Mouse (Mus musculus) MEL (cell line): Measurements from ENCODE around the gene Ap2a1.

Experiments
- CHD2 ChIP-seq: IDR thresholded peaks from 2 replicates; pipeline ENCODE4 v1.6.1; 2011; ENCODE audit warnings: low read length, improper control_type of control experiment
- HCFC1 ChIP-seq: IDR thresholded peaks from 2 replicates; pipeline ENCODE4 v1.6.1; 2012; ENCODE audit warnings: low read depth, mild to moderate bottlenecking, inconsistent platforms, low read length, improper control_type of control experiment, moderate library complexity
- MAFK ChIP-seq: IDR thresholded peaks from 2 replicates; pipeline ENCODE4 v1.6.1; 2011; ENCODE audit warnings: low read depth, mild to moderate bottlenecking, low read length, improper control_type of control experiment, borderline replicate concordance
- POLR2A ChIP-seq, 2 experiments: IDR thresholded peaks; 2 replicates each; pipeline ENCODE4 v1.6.1; 2011 to 2012; ENCODE audit warnings: low read length in 2 of 2, mild to moderate bottlenecking in 2 of 2, control low read depth in 1 of 2, improper control_type of control experiment in 1 of 2, low read depth in 1 of 2, moderate library complexity in 1 of 2; ENCODE audit not compliant: control insufficient read depth in 1 of 2, insufficient read depth in 1 of 2, poor library complexity in 1 of 2

GRCm38 (mm10) chr7:44891611-44892010 lies 37.7 kb downstream of the Ap2a1 start:
- TF ChIP-seq POLR2A (IDR thresholded peaks at IDR 0.05; ENCODE audit: control insufficient read depth in 1 of 2, insufficient read depth in 1 of 2, low read depth in 1 of 2, low read length in 2 of 2, poor library complexity in 1 of 2): no peak
- TF ChIP-seq HCFC1: no peak
- TF ChIP-seq MAFK: no peak
- no peak for TF ChIP-seq CHD2
